Mouse (Mus musculus) limb, embryonic 10.5 days (tissue): ENCODE measurements around the gene Gm9774. TPM values are rescaled to one million over a fixed set of nuclear protein-coding genes. Genes with fewer than 3 reads are reported as not detected.

ENCODE experiments used
- DNase-seq: peaks from one replicate; pipeline ENCODE4 v3.0.0-alpha.2; 2017; ENCODE audit warnings: low spot score
- H3K27ac ChIP-seq: fragments of 300-500 bp; sonication (generic); 2 replicates; pipeline ENCODE4 v1.5.1; 2016; ENCODE audit warnings: mild to moderate bottlenecking
- H3K27me3 ChIP-seq: fragments of 300-500 bp; sonication (generic); 2 replicates; pipeline ENCODE4 v1.6.1; 2016; ENCODE audit warnings: low read depth, mild to moderate bottlenecking; ENCODE audit not compliant: poor library complexity, severe bottlenecking
- H3K36me3 ChIP-seq: fragments of 300-500 bp; sonication (generic); 2 replicates; pipeline ENCODE4 v1.6.1; 2016; ENCODE audit warnings: mild to moderate bottlenecking, moderate library complexity
- H3K4me1 ChIP-seq: fragments of 300-500 bp; sonication (generic); 2 replicates; pipeline ENCODE4 v1.6.1; 2016
- H3K4me3 ChIP-seq: fragments of 300-500 bp; sonication (generic); 2 replicates; pipeline ENCODE4 v1.5.1; 2016; ENCODE audit warnings: mild to moderate bottlenecking, moderate library complexity
- H3K9me3 ChIP-seq: fragments of 300-500 bp; sonication (generic); replicated peaks from 2 replicates; pipeline ENCODE4 v1.6.1; 2016; ENCODE audit warnings: mild to moderate bottlenecking
- WGBS: fragments of 180-500 bp; shearing (Covaris S2); methylation state at CpG from one replicate; pipeline ENCODE4 v1.1.7; 2016; 5-methylcytosine and 5-hydroxymethylcytosine counted together
- polyA plus RNA-seq: library from polyadenylated mRNA; unstranded; fragments of >200 nt; fragmentation: Nextera tagmentation; extraction: Ambion mirVana; gene quantifications from 2 replicates; pipeline ENCODE4 v1.2.1, GENCODE M21; 2016

The Gm9774 gene
- 7.4 and 9.1 TPM in 2 replicates for polyA plus RNA-seq

DNA sequence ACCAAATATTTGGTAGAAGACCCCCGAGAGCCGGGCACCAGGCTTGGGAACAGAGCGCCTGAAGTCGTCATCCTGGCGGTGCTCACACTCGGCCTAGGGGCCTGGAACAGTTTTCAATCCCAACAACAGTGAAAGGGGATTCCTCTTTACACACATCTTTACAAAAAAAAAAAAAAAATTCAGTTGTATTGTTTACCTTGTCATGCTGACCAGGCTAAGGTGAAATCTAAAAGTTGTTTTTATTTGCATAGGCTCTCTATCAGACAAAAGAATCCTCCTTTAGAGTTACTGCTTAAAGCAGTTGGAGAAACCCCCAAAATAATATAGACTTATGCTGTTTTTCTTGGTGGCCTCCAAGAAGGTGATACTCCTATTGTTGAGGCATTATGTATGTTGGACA, at the start of gene Gm9774:
TSS of gene Gm9774 (minus strand) at position 101 of the 400 bp plus-strand sequence.
- Histone ChIP-seq H3K27me3 (no peaks in the 10 kb centered on the region), H3K9me3 (no peaks in the 10 kb centered on the region), H3K4me3 (no peak within 1 kb of the TSS), H3K27ac (no peak within 1 kb of the TSS), H3K36me3 (no peaks in the 10 kb centered on the region), H3K4me1 (no peaks in the 10 kb centered on the region)
- DNase-seq: no peak
- 93% methylated on average over 6 of the region's 6 CpGs for WGBS

DNA sequence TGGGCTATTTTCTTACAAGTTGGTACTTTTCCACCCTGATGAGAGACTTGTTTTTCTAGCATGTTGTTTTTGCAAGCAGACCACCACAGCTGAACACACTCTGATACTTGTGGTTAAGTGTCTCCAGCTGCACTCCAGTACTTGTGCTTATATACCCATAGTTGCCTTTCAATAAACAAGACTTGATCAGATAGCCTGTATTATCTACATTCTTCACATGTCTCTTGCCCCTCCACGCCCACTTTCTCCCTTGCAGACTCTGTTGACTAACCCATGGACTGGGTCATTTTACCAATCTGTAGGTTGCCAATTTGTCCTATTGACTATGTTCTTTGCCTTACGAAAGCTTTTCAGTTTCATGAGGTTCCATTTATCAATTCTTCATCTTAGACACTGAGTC, 40.9 kb upstream of the Gm9774 start:
- H3K27me3 ChIP-seq: no peaks in the 10 kb centered on the region
- no peaks in the 10 kb centered on the region for H3K36me3 ChIP-seq
- 93% methylated on average over 2 of the region's 2 CpGs for WGBS
- no peak overlapping the region for H3K27ac ChIP-seq
- no peak for DNase-seq
- H3K4me1 ChIP-seq: no peaks in the 10 kb centered on the region
- no peak overlapping the region for H3K4me3 ChIP-seq
- H3K9me3 ChIP-seq: no peaks in the 10 kb centered on the region

DNA sequence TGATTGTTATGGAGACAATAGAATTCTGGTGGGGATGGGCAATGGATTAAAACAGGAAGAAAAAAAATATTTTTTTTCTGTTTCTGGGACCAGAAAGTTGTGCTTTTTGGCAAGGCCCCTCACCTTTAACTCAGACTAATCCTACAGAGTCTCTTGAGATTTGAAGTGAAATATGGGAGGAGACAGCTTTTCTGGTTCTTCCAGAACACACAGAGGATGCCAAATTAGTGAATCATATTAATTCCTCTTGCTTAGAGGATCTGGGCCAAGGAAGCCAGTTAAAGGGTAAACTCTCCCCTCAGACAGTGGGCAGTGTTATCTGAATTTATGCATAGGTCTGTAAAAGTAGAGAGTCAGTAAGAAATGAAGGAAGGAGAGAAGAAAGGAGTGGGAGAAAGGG, 38.2 kb upstream of the Gm9774 start:
- H3K4me3 ChIP-seq: no peak overlapping the region
- no peaks in the 10 kb centered on the region for H3K9me3 ChIP-seq
- H3K36me3 ChIP-seq: no peaks in the 10 kb centered on the region
- H3K4me1 ChIP-seq: no peaks in the 10 kb centered on the region
- no peak overlapping the region for H3K27ac ChIP-seq
- DNase-seq: no peak
- no peaks in the 10 kb centered on the region for H3K27me3 ChIP-seq

DNA sequence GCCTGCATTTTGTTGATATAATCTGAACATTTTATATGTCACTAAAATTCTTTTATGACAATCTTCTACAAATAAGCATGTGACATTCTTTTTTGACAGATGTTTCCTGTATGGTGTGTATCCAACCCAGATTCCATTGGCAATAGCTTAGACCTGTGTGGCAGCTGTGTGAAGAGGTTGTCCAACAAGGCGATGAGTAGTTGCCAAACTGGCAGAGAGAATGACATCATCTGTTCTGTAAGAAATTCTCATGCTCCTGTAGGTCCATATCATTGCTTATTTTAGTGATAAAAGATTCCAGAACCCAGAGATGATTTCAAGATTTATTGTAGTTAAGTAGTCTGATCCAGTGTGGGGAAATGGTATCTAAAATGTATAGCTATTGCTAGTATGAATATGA, 37.4 kb upstream of the Gm9774 start:
- DNase-seq: no peak
- Histone ChIP-seq H3K36me3 (no peaks in the 10 kb centered on the region), H3K9me3 (no peaks in the 10 kb centered on the region), H3K27ac (no peak overlapping the region), H3K4me1 (no peaks in the 10 kb centered on the region), H3K4me3 (no peak overlapping the region), H3K27me3 (no peaks in the 10 kb centered on the region)
- 96% methylated on average over 1 of the region's 1 CpGs for WGBS

DNA sequence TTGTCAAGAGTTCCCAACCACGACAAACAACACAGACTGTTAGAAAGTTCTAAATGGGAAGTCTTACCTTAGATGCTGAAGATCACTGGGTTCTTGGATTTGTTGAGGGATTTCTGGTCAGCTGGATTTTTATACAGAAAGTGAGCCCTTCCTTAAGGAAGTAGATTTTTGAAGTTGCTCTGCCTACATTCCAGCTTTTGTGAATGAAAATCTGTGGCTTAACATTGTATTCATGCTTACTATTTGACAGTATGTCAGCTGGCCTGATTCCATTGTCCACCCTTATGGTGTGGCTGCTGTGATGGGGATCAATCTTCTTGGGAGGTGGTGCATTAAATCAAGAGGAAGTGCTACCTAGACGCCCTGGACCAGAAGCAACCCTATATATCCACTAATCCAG, 29.4 kb upstream of the Gm9774 start, which contains the start of gene Sprr3:
TSS of gene Sprr3 (minus strand) at position 101 of the 400 bp plus-strand sequence.
- 75% methylated on average over 2 of the region's 2 CpGs for WGBS
- no peaks in the 10 kb centered on the region for H3K27me3 ChIP-seq
- no peaks in the 10 kb centered on the region for H3K36me3 ChIP-seq
- H3K4me3 ChIP-seq: no peak within 1 kb of the TSS
- H3K4me1 ChIP-seq: no peaks in the 10 kb centered on the region
- no peaks in the 10 kb centered on the region for H3K9me3 ChIP-seq
- no peak within 1 kb of the TSS for H3K27ac ChIP-seq
- no peak for DNase-seq

DNA sequence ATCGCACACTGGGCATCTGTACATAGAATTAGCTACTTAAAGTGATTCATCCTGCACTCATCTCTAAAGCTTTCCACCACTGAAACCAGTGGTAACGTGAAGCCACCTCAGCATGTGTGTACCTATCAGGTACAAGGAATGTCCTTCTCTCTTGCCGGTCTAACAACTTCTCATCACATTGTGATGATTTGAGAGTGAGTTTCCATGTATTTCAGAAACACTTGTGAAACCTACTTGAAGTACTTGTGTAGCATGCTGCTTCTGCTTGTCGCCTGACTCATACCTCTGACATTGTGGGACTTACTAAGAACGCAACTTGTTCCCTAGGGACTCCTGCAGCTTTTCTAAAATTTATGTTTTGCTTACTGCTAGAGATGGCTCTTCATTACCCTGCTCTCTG, 25.9 kb upstream of the Gm9774 start:
- no peaks in the 10 kb centered on the region for H3K4me1 ChIP-seq
- no peak overlapping the region for H3K27ac ChIP-seq
- H3K27me3 ChIP-seq: no peaks in the 10 kb centered on the region
- no peak overlapping the region for H3K4me3 ChIP-seq
- H3K36me3 ChIP-seq: no peaks in the 10 kb centered on the region
- H3K9me3 ChIP-seq: no peaks in the 10 kb centered on the region
- WGBS: 89% methylated on average over 5 of the region's 5 CpGs
- no peak for DNase-seq

DNA sequence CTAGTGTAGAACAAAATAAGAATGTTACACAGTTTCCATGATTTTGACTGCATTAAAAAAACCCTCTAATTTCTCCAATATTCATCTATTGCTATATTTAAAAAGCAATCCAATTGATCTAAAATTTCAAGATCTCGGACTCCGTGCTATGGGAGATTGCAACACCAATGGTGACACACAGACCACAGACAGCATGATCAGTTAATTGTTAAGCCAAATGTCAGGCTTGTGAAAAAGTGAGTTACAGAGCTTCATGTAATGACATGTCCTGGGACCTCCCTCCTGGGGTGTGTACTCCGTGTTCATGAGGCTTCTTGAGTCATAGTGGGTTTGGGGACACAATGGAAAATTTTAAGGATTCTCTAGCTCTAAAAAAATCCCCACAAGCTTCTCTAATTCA, 11.0 kb upstream of the Gm9774 start:
- 89% methylated on average over 3 of the region's 3 CpGs for WGBS
- H3K4me1 ChIP-seq: no peaks in the 10 kb centered on the region
- no peak for DNase-seq
- H3K27ac ChIP-seq: no peak overlapping the region
- H3K9me3 ChIP-seq: no peaks in the 10 kb centered on the region
- no peaks in the 10 kb centered on the region for H3K27me3 ChIP-seq
- no peaks in the 10 kb centered on the region for H3K36me3 ChIP-seq
- H3K4me3 ChIP-seq: no peak overlapping the region

DNA sequence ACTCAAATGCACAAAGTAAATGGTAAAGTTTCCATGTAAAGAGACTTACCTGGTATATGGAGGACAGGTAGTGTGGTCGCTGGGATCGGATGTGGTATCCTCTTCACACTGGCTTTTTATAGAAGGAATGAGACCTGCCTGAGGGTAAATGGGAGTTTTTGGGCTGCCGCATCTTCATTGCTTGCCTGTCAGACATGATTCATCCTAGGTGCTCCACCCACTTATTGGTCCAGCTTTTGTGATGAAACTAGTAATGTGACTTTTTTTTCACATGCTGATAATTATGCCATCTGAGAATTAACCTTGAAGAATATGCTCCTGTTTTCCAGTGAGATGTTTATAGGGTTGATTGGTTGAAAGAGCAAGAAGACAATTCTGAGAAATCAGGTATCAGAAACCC, 9.5 kb upstream of the Gm9774 start, which contains the start of gene Sprr1b:
TSS of gene Sprr1b (minus strand) at position 101 of the 400 bp plus-strand sequence.
- Histone ChIP-seq H3K27me3 (no peaks in the 10 kb centered on the region), H3K36me3 (no peaks in the 10 kb centered on the region), H3K27ac (no peak within 1 kb of the TSS), H3K9me3 (no peaks in the 10 kb centered on the region), H3K4me1 (no peaks in the 10 kb centered on the region), H3K4me3 (no peak within 1 kb of the TSS)
- WGBS: 90% methylated on average over 3 of the region's 3 CpGs
- DNase-seq: no peak

DNA sequence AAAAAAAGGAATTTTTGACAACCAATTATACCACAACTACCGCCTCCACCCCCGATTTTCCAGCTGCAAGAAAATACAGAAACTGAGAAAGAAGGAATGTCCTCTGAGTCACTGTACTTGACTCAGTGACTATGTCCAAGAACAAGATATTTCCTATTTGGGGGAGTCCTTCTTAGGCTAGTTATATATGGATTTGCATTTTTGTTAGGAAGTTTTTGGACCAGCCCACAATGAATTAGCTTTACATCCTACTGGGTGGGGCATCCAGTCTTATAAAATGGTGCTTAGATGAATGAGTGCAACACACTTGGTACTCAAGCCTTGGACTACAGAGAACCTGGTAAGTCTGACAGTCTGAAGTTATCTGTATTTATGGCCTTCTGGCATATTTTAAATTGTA, 3.1 kb upstream of the Gm9774 start, which contains the start of gene Sprr2k:
TSS of gene Sprr2k (plus strand) at position 301 of the 400 bp plus-strand sequence.
- H3K36me3 ChIP-seq: no peaks in the 10 kb centered on the region
- H3K27me3 ChIP-seq: no peaks in the 10 kb centered on the region
- 94% methylated on average over 2 of the region's 2 CpGs for WGBS
- H3K27ac ChIP-seq: no peak within 1 kb of the TSS
- no peak within 1 kb of the TSS for H3K4me3 ChIP-seq
- no peaks in the 10 kb centered on the region for H3K4me1 ChIP-seq
- no peaks in the 10 kb centered on the region for H3K9me3 ChIP-seq
- DNase-seq: no peak

DNA sequence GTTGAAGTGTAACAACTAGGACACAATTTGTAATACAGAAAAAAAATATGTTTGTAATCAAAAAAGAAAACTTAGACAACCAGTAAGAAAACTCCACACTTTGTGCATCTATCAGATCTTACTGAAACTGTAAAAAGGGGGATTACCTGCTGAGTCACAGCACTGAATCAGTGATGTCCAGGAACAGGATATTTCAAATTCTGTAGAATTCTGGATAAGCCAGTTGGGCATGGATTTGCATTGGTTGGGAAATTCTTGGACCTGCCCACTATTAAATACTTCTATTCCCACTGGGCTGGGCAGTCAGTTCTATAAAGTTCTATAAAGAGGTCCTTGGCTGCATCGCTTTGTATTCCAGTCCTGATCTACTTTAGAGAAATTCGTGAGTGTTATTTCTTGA, 11.4 kb downstream of the Gm9774 start, which contains the start of gene Sprr2j-ps:
TSS of gene Sprr2j-ps (plus strand) at position 301 of the 400 bp plus-strand sequence.
- Histone ChIP-seq H3K36me3 (no peaks in the 10 kb centered on the region), H3K9me3 (no peaks in the 10 kb centered on the region), H3K27me3 (no peaks in the 10 kb centered on the region), H3K27ac (no peak within 1 kb of the TSS), H3K4me3 (no peak within 1 kb of the TSS), H3K4me1 (no peaks in the 10 kb centered on the region)
- WGBS: 96% methylated on average over 2 of the region's 2 CpGs
- no peak for DNase-seq

DNA sequence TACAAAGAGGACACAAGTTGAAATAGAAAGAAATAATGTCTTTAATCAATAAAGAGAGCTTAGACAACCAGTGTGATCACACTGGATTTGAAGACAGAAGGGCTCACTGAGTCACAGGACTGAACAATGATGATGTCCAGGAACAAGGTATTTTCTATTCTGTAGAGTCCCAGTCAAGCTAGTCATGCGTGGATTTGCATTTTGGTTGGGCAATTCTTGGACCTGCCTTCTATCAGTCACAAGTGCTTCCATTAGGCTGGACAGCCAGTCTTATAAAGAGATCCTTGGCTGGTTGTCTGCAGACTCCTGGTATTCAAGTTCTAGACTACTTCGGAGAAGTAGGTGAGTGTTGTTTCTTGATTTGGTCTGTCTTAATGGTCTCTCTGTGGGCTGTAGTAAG, 21.5 kb downstream of the Gm9774 start, which contains the start of gene Sprr2i:
TSS of gene Sprr2i (plus strand) at position 301 of the 400 bp plus-strand sequence.
- Histone ChIP-seq H3K4me1 (no peaks in the 10 kb centered on the region), H3K4me3 (no peak within 1 kb of the TSS), H3K9me3 (no peaks in the 10 kb centered on the region), H3K36me3 (no peaks in the 10 kb centered on the region), H3K27ac (no peak within 1 kb of the TSS), H3K27me3 (no peaks in the 10 kb centered on the region)
- DNase-seq: no peak
- WGBS: 92% methylated on average over 2 of the region's 2 CpGs

DNA sequence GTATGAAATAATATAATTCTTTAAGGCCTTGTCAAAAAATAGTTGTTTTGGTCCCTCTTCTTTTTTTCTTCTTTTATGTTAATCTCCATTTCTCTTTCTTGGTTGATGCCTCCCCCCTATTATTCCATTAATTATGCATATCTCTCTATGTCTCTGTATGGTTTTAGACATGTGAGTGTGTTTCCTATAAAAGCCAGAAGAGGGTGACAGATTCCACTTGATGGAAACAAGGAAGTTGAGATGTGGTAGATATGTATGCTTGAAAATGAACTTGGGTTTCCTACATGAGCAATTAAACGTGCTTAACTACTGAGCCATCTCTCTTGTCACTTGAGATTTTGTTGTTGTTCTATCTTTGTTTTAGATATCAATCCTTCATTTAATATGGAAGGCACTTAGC, 34.9 kb downstream of the Gm9774 start:
- no peak overlapping the region for H3K4me3 ChIP-seq
- no peaks in the 10 kb centered on the region for H3K27me3 ChIP-seq
- no peak overlapping the region for H3K27ac ChIP-seq
- no peaks in the 10 kb centered on the region for H3K4me1 ChIP-seq
- 59% methylated on average over 1 of the region's 1 CpGs for WGBS
- H3K9me3 ChIP-seq: no peaks in the 10 kb centered on the region
- no peak for DNase-seq
- no peaks in the 10 kb centered on the region for H3K36me3 ChIP-seq

DNA sequence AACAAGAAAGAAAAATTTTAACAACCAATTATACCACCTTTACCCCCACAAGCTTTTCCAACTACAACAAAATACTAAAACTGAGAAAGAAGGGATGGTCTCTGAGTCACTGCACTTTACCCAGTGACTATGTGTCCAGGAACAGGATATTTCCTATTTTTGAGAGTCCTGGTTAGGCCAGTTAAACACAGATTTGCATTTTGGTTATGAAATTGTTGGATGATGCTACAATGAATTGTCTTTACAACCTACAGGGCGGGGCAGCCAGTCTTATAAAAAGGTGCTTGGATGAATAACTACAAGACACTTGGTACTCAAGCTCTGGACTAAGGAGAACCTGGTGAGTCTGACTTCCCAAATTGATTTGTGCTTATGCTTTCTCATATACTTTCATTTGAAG, 43.8 kb downstream of the Gm9774 start, which contains the start of gene Sprr2h:
TSS of gene Sprr2h (plus strand) at position 301 of the 400 bp plus-strand sequence.
- Histone ChIP-seq H3K4me3 (no peak within 1 kb of the TSS), H3K27ac (no peak within 1 kb of the TSS), H3K36me3 (no peaks in the 10 kb centered on the region), H3K4me1 (no peaks in the 10 kb centered on the region), H3K27me3 (no peaks in the 10 kb centered on the region), H3K9me3 (no peaks in the 10 kb centered on the region)
- 88% methylated on average over 1 of the region's 1 CpGs for WGBS
- no peak for DNase-seq
